Mouse (Mus musculus) stomach, embryonic 15.5 days (tissue): ENCODE data around the gene Bud31. TPM values are rescaled to one million over a fixed set of nuclear protein-coding genes. Genes with fewer than 3 reads are reported as not detected.
"Not testable (repeated sequence)": the region's sequence is repeated elsewhere in the genome, so short reads cannot be mapped to it uniquely, and the experiment has no call there.

Experiments used
- ATAC-seq: fragments of 200-750 bp; cut with Nextera tagmentation; 2 replicates; pipeline ENCODE4 v1.8.0; 2017; ENCODE audit warnings: low read depth, moderate number of reproducible peaks, moderate TSS enrichment; ENCODE audit not compliant: insufficient read depth, low FRiP score
- H3K27ac ChIP-seq: fragments of 300-500 bp; sonication (generic); 2 replicates; pipeline ENCODE4 v1.5.1; 2015; ENCODE audit warnings: mild to moderate bottlenecking, inconsistent platforms
- H3K27me3 ChIP-seq: fragments of 300-500 bp; sonication (generic); replicated peaks from 2 replicates; pipeline ENCODE4 v1.6.1; 2015; ENCODE audit warnings: inconsistent platforms
- H3K36me3 ChIP-seq: fragments of 300-500 bp; sonication (generic); 2 replicates; pipeline ENCODE4 v1.6.1; 2015; ENCODE audit warnings: inconsistent platforms
- H3K4me1 ChIP-seq: fragments of 300-500 bp; sonication (generic); 2 replicates; pipeline ENCODE4 v1.6.1; 2015; ENCODE audit warnings: inconsistent platforms
- H3K4me2 ChIP-seq: fragments of 300-500 bp; sonication (generic); 2 replicates; pipeline ENCODE4 v1.6.1; 2015; ENCODE audit warnings: mild to moderate bottlenecking, inconsistent platforms
- H3K4me3 ChIP-seq: fragments of 300-500 bp; sonication (generic); replicated peaks from 2 replicates; pipeline ENCODE4 v1.5.1; 2015; ENCODE audit warnings: inconsistent platforms
- H3K9ac ChIP-seq: fragments of 300-500 bp; sonication (generic); 2 replicates; pipeline ENCODE4 v1.6.1; 2015; ENCODE audit warnings: inconsistent platforms
- H3K9me3 ChIP-seq: fragments of 300-500 bp; sonication (generic); 2 replicates; pipeline ENCODE4 v1.6.1; 2016; ENCODE audit warnings: inconsistent platforms
- WGBS: fragments of 180-500 bp; shearing (Covaris S2); methylation state at CpG from one replicate; pipeline ENCODE4 v1.1.7; 2015; 5-methylcytosine and 5-hydroxymethylcytosine counted together
- polyA plus RNA-seq: library from polyadenylated mRNA; unstranded; fragments of >200 nt; fragmentation: Nextera tagmentation; extraction: Ambion mirVana; gene quantifications from 2 replicates; pipeline ENCODE4 v1.2.1, GENCODE M21; 2015

The Bud31 gene
- polyA plus RNA-seq = 175 TPM in 2 replicates

DNA sequence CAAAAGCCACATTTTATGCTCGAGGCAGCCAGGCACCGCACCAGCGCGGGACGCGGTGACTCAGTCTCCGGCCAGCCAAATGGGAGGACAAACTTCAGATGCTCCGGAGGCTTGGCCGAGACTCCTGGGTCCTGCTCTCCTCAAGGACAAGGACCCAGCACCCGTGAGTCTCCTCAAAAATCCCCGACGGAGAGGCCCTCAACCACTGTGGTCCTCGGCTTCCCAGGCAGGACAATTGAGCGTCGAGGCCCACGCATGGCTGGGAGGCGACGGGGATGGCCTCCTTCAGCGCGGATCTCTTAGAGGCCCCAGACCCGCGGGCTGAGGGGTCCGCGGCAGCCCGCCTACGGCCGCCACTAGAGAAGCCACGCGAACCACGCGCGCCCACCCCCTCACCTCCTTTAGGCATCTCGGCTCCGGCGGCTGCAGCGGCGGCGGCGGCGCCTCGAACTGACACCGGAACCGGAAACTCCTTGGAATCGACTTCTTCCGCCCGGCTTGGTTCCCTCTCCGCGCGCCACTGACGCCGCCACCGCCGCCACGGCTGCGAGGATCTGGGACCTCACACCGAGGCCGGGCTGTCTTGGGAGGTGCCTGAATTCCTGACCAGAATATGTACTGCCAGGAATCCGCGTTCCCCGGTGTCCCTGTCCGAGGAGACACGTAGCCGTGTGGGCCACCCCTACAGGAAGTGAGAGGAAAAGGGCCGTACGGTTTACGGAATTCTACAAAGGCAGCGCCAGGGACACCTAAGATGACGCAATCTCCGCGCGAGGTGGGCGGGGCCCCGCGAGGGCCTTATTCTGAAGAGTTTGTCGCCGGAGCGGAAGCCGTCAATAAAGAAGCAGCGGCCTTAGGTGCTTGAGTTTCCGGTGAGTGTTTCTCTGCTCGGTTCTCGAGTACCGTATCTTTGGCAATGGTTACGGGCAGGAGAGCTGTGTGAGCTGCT lies at the start of gene Bud31, which contains the start of gene Pdap1:
TSS of gene Bud31 (plus strand) at position 792 of the 949 bp plus-strand sequence.
TSS of gene Pdap1 (minus strand) at position 668 of the 949 bp plus-strand sequence.
- H3K27me3 ChIP-seq = no peaks in the 10 kb centered on the region
- H3K36me3 ChIP-seq = peaks cover 24% of the 10 kb centered on the region
- peak within 1 kb of the TSS; percentile 91 for H3K27ac ChIP-seq
- no peaks in the 10 kb centered on the region for H3K9me3 ChIP-seq
- peak within 1 kb of the TSS; percentile 94 for H3K9ac ChIP-seq
- peaks cover 21% of the 10 kb centered on the region for H3K4me1 ChIP-seq
- H3K4me3 ChIP-seq = peak within 1 kb of the TSS; percentile 98
- WGBS = under 1% methylated on average over 84 of the region's 84 CpGs
- H3K4me2 ChIP-seq = peak within 1 kb of the TSS; percentile 68
- peak; percentile 94 for ATAC-seq

DNA sequence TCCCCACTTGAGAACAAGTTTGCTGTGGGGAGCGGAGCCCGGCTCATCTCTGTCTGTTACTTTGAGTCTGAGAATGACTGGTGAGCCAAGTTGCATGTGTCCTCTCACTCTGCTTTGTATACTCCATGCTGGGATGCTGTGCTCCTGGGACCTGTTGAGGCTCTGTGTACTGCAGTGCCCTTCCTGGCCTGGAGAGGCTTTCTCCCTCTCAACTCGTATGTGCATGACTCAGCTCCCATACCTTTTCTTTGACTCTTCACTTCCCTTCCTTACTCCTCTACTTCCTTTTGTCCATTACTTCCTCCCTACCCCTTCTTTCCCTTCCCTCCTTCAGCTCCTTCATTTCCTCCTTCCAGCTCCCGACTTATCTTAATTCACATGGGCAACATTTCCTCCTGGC lies 44.0 kb upstream of the Bud31 start:
- Histone ChIP-seq H3K9ac (no peak overlapping the region), H3K4me1 (no peaks in the 10 kb centered on the region), H3K36me3 (peaks cover 52% of the 10 kb centered on the region), H3K27ac (no peak overlapping the region), H3K4me3 (no peak overlapping the region), H3K4me2 (no peak overlapping the region), H3K27me3 (no peaks in the 10 kb centered on the region), H3K9me3 (no peaks in the 10 kb centered on the region)
- 80% methylated on average over 4 of the region's 4 CpGs for WGBS
- ATAC-seq = no peak

DNA sequence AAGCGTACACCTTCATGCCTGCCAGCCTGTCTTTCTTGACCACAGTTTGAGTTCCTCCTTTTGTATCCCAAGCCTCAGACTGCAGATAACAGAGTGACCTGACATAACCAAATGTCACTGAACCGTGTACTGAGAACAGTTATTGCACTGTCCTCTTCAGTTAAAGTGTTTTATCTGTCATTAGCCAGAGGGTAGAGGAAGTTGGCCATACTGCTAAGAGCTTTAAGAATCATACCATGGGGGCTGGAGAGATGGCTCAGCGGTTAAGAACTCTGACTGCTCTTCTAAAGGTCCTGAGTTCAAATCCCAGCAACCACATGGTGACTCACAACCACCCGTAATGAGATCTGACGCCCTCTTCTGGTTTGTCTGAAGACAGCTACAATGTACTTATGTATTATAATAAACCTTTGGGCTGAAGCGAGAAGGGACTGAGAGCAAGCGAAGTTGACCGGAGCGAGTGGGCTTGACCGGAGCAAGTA lies 41.8 kb upstream of the Bud31 start:
- no peak for ATAC-seq
- Histone ChIP-seq H3K27ac (no peak overlapping the region), H3K9me3 (no peaks in the 10 kb centered on the region), H3K4me1 (no peaks in the 10 kb centered on the region), H3K27me3 (no peaks in the 10 kb centered on the region), H3K4me3 (no peak overlapping the region), H3K9ac (no peak overlapping the region), H3K4me2 (no peak overlapping the region), H3K36me3 (peaks cover 48% of the 10 kb centered on the region)
- 88% methylated on average over 10 of the region's 10 CpGs for WGBS

DNA sequence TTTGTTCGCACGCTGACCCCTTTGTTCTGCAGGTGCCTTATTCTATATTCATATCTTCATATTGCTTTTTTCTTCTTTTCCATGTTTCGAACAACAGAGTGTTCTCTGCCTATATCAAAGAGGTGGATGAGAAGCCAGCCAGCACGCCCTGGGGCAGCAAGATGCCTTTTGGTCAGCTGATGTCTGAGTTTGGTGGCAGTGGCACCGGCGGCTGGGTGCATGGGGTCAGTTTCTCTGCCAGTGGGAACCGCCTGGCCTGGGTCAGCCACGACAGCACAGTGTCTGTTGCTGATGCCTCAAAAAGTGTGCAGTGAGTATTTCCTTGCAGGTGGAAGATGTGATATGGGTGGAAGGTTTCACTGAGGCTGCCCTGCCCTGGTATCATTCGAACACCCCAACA lies 39.2 kb upstream of the Bud31 start:
- H3K4me2 ChIP-seq = no peak overlapping the region
- H3K27me3 ChIP-seq = no peaks in the 10 kb centered on the region
- peaks cover 65% of the 10 kb centered on the region for H3K36me3 ChIP-seq
- H3K9me3 ChIP-seq = no peaks in the 10 kb centered on the region
- no peaks in the 10 kb centered on the region for H3K4me1 ChIP-seq
- no peak overlapping the region for H3K4me3 ChIP-seq
- no peak for ATAC-seq
- H3K27ac ChIP-seq = no peak overlapping the region
- 93% methylated on average over 9 of the region's 9 CpGs for WGBS
- no peak overlapping the region for H3K9ac ChIP-seq

DNA sequence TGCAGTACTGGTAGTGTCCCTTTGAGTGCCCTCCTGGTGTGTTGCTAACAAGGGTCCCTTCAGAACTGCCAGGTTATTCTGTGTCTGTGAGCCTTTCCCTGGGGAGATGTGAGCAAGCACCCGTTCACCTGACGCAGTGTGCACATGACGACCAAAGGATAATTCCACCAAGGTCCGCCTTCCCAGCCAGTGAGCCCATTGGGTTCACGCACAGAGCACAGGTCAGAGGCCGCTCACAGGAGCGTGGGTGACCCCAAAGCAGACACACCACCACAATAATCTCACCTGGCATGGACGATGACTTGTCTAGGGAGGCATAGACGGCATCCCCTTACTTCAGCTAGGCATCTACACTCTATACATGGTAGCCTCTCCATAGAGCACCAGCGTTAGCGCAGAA lies 38.7 kb upstream of the Bud31 start:
- H3K27ac ChIP-seq, H3K4me2 ChIP-seq, H3K27me3 ChIP-seq, H3K9ac ChIP-seq, H3K9me3 ChIP-seq, H3K4me1 ChIP-seq, ATAC-seq, H3K4me3 ChIP-seq: not testable (repeated sequence)
- H3K36me3 ChIP-seq = peaks cover 66% of the 10 kb centered on the region
- 93% methylated on average over 11 of the region's 11 CpGs for WGBS

DNA sequence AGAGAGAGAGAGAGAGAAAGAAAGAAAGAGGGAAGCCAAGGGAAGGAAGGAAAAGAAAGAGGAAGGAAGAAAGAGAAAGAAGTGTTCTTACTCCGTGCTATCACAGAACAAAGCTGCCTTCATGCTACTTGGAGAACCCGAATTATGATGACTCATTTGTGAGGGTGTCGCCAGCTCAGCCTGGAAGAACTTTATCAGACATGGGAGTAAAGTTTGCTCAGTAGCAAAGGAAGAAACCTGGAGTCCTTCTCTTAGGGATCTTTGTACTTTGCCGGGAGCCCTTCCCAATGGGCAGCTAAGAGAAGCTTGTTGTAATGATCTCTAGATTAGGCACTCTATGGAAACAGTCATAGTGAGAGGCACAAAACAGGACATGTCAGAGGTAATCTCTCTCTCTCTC lies 37.5 kb upstream of the Bud31 start:
- Histone ChIP-seq H3K27me3 (no peaks in the 10 kb centered on the region), H3K4me2 (no peak overlapping the region), H3K27ac (no peak overlapping the region), H3K36me3 (peaks cover 67% of the 10 kb centered on the region), H3K4me1 (no peaks in the 10 kb centered on the region), H3K9me3 (no peaks in the 10 kb centered on the region), H3K9ac (no peak overlapping the region), H3K4me3 (no peak overlapping the region)
- WGBS = 73% methylated on average over 4 of the region's 4 CpGs
- 0 out of 2 replicates have a peak, but pooled peaks have one; percentile 16 for ATAC-seq

DNA sequence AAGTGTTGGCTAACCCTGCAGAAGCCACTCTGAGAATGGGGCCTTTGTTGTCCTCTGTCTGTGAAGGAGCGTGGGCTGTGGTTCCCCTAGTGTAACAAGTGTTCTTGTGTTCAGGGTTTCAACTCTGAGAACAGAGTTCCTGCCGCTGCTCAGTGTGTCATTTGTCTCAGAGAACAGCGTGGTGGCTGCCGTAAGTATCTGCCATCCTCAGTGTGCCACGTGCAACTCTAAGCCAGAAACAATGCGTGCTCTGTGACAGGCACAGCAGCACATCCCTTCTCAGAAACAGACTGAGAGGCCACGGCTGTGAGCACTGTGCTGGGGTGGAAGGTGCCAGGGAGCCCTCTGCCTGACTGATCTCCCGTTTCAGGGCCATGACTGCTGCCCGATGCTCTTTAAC lies 35.8 kb upstream of the Bud31 start:
- WGBS = 84% methylated on average over 9 of the region's 9 CpGs
- H3K36me3 ChIP-seq = peaks cover 64% of the 10 kb centered on the region
- no peak for ATAC-seq
- no peak overlapping the region for H3K27ac ChIP-seq
- no peak overlapping the region for H3K4me3 ChIP-seq
- H3K4me1 ChIP-seq = no peaks in the 10 kb centered on the region
- no peaks in the 10 kb centered on the region for H3K27me3 ChIP-seq
- H3K9me3 ChIP-seq = no peaks in the 10 kb centered on the region
- no peak overlapping the region for H3K9ac ChIP-seq
- H3K4me2 ChIP-seq = no peak overlapping the region

GRCm38 (mm10) chr5:145105694-145106275 lies 34.4 kb upstream of the Bud31 start:
- Histone ChIP-seq H3K27ac (no peak overlapping the region), H3K27me3 (no peaks in the 10 kb centered on the region), H3K4me2 (no peak overlapping the region), H3K9me3 (no peaks in the 10 kb centered on the region), H3K36me3 (peaks cover 72% of the 10 kb centered on the region), H3K4me3 (no peak overlapping the region), H3K4me1 (no peaks in the 10 kb centered on the region), H3K9ac (no peak overlapping the region)
- WGBS = 90% methylated on average over 9 of the region's 9 CpGs
- no peak for ATAC-seq

- peaks cover 9% of the 10 kb centered on the region; the same call in 1 of the 2 replicates for H3K4me1 ChIP-seq
- no peaks in the 10 kb centered on the region for H3K9me3 ChIP-seq
- WGBS = 86% methylated on average over 6 of the region's 6 CpGs
- peaks cover 39% of the 10 kb centered on the region for H3K36me3 ChIP-seq
- H3K4me2 ChIP-seq = no peak overlapping the region
- H3K4me3 ChIP-seq = no peak overlapping the region
- no peak overlapping the region for H3K9ac ChIP-seq
- H3K27me3 ChIP-seq = no peaks in the 10 kb centered on the region
- no peak for ATAC-seq
- H3K27ac ChIP-seq = no peak overlapping the region
These were observed 29.8 kb upstream of the Bud31 start for GRCm38 (mm10) chr5:145110401-145110800.

DNA sequence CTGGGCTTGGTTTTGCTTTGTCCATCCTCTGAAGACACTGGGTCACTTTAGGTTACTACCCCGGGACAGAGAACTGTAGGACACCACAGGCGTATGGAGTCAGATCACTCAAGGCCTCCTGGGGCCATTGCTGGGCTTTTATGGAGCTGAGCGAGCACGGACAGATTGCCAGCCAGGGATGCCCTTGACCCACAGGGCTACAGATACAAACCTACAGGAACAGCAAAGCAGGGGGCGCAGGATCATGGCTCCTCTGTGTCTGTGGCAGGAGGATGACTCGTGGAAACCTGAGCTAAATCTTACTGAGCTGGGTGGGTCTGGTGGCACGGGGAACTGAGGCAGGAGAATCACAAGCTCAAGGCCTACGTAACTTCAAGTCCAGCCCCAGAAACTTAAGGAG lies 27.6 kb upstream of the Bud31 start:
- 80% methylated on average over 8 of the region's 8 CpGs for WGBS
- peaks cover 20% of the 10 kb centered on the region for H3K36me3 ChIP-seq
- no peak overlapping the region for H3K9ac ChIP-seq
- no peak overlapping the region for H3K4me2 ChIP-seq
- H3K27ac ChIP-seq = no peak overlapping the region
- ATAC-seq = no peak
- no peaks in the 10 kb centered on the region for H3K9me3 ChIP-seq
- peaks cover 23% of the 10 kb centered on the region for H3K4me1 ChIP-seq
- no peak overlapping the region for H3K4me3 ChIP-seq
- no peaks in the 10 kb centered on the region for H3K27me3 ChIP-seq

DNA sequence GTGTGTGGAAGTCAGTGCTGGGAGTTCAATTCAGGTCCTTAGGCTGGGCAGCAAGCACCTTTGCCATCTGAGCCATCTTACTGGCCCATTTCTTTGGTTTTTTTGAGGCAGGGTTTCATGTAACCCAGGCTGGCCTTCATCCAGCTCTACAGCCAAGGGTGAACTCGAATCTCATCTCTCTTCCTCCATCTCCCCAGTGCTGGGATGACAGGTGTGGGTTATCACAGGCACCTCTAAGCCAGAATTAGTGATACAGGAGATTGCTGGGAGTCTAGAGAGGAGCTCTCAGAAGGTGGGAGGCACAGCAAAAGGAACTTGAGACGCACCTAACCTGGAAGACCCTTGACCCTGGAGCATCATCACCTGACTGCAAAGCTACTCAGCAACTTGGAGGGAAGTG lies 26.7 kb upstream of the Bud31 start:
- 22% methylated on average over 2 of the region's 2 CpGs for WGBS
- H3K4me3 ChIP-seq = peak overlapping the region; percentile 82
- peaks cover 23% of the 10 kb centered on the region for H3K4me1 ChIP-seq
- no peaks in the 10 kb centered on the region for H3K9me3 ChIP-seq
- H3K36me3 ChIP-seq = peaks cover 20% of the 10 kb centered on the region
- peak overlapping the region; percentile 90 for H3K4me2 ChIP-seq
- H3K9ac ChIP-seq = no peak overlapping the region
- no peaks in the 10 kb centered on the region for H3K27me3 ChIP-seq
- no peak for ATAC-seq
- H3K27ac ChIP-seq = no peak overlapping the region

- under 1% methylated on average over 48 of the region's 53 CpGs for WGBS
- Histone ChIP-seq H3K27me3 (no peaks in the 10 kb centered on the region), H3K36me3 (peaks cover 15% of the 10 kb centered on the region), H3K9me3 (no peaks in the 10 kb centered on the region), H3K4me3 (peak within 1 kb of the TSS; percentile 82), H3K9ac (peak within 1 kb of the TSS; percentile 69), H3K4me2 (peak within 1 kb of the TSS; percentile 90), H3K27ac (peak within 1 kb of the TSS; percentile 75), H3K4me1 (peaks cover 23% of the 10 kb centered on the region)
- peak; percentile 83 for ATAC-seq
These were observed 26.0 kb upstream of the Bud31 start, which contains the start of gene Arpc1b for GRCm38 (mm10) chr5:145114071-145114605. TSS of gene Arpc1b (plus strand) at chr5:145114215.
